Mouse (Mus musculus): ENCODE data around the gene Nutf2. TPM values are rescaled to one million over a fixed set of nuclear protein-coding genes. Genes with fewer than 3 reads are reported as not detected.
"Not testable (repeated sequence)": the region's sequence is repeated elsewhere in the genome, so short reads cannot be mapped to it uniquely, and the experiment has no call there.

Gene Nutf2
- 23.5 and 25.7 TPM in 2 replicates for polyA plus RNA-seq (2012; rRNA removed)

DNA sequence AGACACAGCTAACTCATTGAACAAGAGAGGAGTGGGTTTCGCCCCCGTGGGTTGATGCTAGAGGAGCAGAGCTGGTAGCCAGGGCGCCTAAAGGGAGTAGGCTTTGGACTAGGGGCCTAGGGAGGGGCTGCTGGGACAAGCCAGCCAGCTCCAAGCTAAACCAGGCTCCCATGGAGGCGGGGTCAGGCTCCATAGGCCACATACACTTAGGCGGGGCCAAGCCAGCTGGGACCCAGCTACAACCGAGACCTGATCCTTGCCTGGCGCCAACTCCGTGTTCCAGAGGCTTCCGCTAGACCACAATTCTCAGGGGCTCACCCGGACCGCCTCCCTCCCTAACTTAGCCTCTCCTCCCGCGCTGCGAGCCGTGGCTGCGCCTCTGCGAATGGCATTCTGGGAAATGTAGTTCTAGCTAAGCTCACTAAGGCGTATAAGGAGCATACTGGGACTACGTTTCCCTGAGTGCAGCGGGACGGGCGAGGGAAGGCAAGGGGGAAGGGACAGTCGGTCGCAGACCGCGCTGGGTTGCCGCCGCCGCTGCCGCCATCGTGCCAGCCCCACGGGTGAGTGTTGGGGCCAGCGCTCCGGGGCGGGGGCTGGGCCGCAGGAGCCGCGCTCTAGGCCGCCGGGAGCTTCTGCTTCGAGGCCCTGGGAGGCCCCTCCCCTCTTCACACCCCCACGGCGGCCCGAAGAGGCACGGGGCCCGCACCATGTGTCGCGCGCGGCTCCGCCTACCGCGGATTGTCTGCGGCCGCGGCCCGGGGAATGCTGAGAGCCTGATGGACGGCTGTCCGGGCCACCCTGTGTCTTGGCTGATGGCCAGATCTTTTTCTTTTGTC is at the start of gene Nutf2:
Gene Nutf2, plus strand, starts transcription at position 438 of the 839 bp plus-strand sequence.
- DNase-seq (ENCODE audit: low read depth) = peak; percentile 86

DNA sequence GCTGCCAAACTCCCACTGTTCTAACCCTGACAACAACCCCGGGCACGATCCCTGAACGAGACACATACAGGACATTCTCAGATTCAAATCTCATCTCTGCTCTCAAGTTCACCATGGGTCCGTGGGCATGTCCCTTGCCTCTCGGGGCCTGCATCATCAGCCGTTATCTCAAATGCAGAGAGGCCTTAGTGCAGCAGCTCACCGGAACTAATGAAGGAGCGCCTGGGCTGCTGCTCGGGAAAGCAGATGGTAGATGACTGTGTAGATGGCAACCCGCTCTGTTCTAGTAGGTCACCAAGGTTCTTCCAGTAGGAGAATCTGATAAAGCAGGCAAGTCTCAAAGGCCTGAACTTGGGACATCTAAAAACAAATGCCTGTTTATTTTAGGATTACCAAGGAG is 49.3 kb upstream of the Nutf2 start:
- DNase-seq (ENCODE audit: low read depth) = peak; percentile 58

DNA sequence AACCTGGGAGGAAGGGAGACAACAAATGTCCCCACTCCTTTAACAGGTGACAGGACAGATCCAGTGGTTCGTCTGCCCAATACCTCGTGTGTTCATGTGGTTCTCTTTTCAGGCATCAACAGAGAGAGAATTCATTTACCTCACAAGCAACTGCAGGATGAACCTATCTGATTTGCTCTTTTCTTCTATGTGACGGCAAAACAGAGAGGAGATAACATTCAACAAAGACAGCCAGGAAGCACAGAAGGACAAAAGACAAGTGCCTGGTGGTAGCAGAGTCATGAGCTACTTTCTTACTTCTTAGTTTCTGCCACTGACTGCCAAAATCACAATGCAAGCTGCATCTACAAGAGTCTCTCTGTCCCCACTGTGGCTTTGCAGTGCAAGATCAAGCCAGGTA is 48.8 kb upstream of the Nutf2 start:
- no peak for DNase-seq (ENCODE audit: low read depth)

DNA sequence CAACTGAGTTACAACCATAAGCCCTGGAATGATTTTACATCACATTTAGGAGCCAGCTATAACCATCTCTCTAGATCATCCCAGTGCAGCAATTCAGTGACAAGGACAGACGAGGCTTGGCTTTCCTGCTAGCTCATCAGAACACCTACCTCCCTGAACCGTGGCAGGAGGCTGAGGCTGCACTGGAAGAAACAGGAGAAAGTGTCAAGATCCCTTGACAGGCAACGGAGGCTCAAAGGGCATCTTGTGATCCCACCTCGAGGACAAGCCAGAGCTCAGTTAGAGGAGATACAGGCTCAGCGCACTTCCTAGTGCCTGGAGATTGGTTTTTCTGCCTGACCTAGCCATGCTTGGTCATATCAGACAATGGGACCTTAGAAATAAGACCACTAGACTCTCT is 47.9 kb upstream of the Nutf2 start:
- no peak for DNase-seq (ENCODE audit: low read depth)

- DNase-seq (ENCODE audit: low read depth) = no peak
These were observed 47.1 kb upstream of the Nutf2 start for GRCm38 (mm10) chr8:105813241-105813640.

GRCm38 (mm10) chr8:105819659-105820058 is 40.7 kb upstream of the Nutf2 start:
- DNase-seq (ENCODE audit: low read depth) = no peak

DNA sequence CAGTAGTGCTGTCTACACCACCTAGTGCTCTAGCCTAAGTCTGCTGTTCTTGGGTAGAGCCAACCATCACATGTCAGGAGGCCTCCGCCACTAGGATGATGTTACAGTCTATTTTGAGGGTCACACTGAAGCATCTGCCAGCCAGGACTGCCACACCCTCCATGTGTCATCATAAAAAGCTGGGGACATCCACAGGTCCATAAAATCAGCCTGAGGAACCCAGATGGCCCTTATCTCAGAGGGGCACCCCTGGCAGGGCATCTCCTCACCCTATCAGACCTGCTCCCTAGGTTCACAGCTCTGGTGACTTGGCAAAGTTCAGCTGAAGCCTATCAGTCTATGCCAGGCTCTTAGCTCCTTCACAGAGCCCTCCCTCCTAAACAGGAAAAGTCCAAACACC is 39.5 kb upstream of the Nutf2 start:
- DNase-seq (ENCODE audit: low read depth) = no peak

GRCm38 (mm10) chr8:105825506-105825905 is 34.9 kb upstream of the Nutf2 start:
- no peak for DNase-seq (ENCODE audit: low read depth)

DNA sequence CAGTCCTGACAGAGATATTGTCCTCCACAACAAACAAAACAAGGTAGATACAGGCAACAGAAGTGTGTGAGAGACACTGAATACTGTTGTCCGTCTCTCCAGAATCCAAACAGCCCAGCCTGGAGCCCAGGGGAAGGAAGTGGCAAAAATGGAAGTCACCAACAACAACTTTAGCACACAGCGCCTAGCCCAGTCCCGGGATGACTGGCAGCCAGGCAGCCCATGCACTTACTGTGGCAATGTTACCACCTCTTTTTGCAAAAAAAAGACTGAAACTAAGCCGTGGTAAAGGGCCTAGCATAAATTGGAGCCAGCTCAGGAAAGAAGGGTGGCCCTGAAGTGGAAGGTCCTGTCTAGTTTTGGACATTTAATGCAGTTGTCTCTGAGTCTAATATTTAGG is 34.0 kb upstream of the Nutf2 start:
- no peak for DNase-seq (ENCODE audit: low read depth)

- DNase-seq (ENCODE audit: low read depth) = peak; percentile 95
These were observed 33.2 kb upstream of the Nutf2 start, which contains the start of the genes Ranbp10 and Tsnaxip1 for GRCm38 (mm10) chr8:105826861-105827848. Ranbp10 (minus strand) TSS chr8:105827350. Tsnaxip1 (plus strand) TSS chr8:105827731.

GRCm38 (mm10) chr8:105833740-105834139 is 26.6 kb upstream of the Nutf2 start:
- DNase-seq (ENCODE audit: low read depth) = not testable (repeated sequence)

GRCm38 (mm10) chr8:105835318-105835717 is 25.1 kb upstream of the Nutf2 start:
- no peak for DNase-seq (ENCODE audit: low read depth)

GRCm38 (mm10) chr8:105836991-105837390 is 23.4 kb upstream of the Nutf2 start:
- no peak for DNase-seq (ENCODE audit: low read depth)

- DNase-seq (ENCODE audit: low read depth) = no peak
These were observed 21.2 kb upstream of the Nutf2 start for GRCm38 (mm10) chr8:105839209-105839608.

DNA sequence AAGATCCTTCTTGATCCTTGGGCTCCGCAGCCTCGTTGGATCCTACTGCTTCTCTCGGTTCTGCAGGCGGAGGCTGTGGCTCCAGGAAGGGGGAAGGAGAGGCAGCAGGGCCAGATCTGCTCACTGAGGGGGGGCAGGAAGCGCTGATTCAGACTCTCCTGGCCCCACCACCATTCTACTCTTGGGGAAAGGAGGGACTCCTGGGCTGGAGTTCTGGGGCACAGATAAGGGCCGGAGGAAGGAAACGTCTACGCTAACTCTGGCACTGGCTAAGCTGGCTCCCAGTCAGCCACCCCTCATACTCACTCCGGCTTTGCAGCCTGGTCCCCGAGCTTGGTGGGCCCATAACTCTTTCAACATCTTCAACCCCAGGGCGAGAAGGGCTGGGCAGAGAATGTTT is 13.7 kb upstream of the Nutf2 start:
- DNase-seq (ENCODE audit: low read depth) = no peak

DNA sequence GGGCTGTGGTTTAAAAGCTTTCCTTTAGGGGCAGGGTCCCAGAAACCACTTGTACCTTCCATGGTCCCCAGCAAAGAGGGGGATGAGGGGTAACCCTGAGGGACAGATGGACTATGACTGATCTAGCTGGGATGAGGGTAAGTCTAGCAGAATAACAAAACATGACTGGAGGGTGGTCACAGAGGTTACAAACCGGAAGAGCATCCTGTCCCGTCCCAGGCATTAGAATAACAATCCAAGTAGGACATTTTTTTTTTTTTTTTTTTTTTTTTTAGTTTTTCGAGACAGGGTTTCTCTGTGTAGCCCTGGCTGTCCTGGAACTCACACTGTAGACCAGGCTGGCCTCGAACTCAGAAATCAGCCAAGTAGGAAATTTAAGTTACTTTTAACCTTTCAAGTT is 10.4 kb upstream of the Nutf2 start:
- DNase-seq (ENCODE audit: low read depth) = no peak

GRCm38 (mm10) chr8:105850611-105851010 is 9.8 kb upstream of the Nutf2 start:
- DNase-seq (ENCODE audit: low read depth) = no peak

DNA sequence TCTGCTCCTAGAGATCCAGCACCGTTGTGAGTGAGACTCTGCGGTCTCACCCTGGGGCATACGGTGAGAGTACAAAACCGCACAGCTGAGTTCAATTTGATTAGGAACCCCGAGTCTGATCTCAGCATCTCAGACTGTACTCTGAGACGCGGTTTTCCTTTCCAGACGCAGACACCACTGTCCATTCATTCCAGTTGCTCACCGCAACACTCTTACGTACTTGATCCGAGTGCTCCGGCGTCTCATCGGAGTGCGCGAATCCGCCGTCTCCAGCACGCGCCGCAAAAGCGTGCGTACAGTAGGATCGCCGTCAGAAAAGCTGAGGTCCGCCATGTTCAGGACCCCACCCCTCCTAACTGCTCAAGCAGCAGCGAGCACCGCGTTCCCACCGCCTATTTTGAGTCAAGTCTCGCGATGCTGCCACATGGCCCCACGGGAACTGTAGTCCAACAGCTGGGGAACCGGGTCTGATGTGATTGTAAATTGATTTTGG is 8.7 kb upstream of the Nutf2 start:
- no peak for DNase-seq (ENCODE audit: low read depth)

DNA sequence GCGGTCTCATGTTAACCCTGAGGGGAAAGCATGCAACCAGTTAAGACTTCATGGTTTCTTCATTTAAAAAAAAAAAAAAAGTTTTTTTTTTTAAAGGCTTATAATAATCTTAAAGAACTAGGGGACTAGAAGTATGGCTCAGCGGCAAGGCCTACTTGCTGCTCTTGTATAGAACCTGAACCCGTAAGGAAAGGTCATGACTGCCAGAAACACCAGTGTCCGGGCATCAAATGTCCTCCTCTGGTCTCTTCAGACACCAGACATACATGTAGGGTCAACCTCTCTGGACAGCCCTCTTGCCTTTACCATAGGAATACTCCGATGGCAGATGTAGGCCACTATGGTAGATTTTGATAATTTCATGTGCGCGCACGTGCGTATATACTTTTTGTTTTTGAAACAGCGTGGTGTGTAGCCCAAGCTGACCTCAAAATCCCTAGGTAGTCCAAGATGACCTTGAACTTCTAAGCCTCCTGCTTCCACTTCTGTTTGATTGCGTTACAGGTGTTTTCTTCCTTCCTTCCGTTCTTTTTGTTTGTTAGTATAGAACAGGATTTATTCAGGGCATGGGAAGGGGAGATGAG is 8.1 kb upstream of the Nutf2 start:
- DNase-seq (ENCODE audit: low read depth) = no peak

DNA sequence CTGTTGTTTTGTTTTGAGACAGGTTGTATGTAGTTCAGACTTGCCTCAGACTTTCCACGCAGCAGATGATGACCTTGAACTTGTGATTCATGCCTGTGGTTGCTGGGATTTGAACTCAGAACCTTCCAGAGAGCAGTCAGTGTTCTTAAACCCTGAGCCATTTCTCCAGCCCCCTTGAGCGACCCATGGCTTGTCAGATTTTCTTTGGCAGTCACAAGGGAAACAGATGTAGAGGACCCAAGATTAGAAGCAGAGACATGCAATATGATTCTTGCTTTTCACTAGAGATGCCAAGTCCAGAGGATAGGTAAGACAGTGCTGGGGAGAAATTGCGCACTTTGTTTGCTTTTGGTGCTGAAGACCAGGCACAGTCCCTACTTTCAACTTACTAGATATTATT is 7.2 kb upstream of the Nutf2 start, which contains the start of gene Cenpt:
Gene Cenpt, minus strand, starts transcription at position 101 of the 400 bp plus-strand sequence.
- DNase-seq (ENCODE audit: low read depth) = no peak

GRCm38 (mm10) chr8:105854303-105854702 is 6.1 kb upstream of the Nutf2 start:
- no peak for DNase-seq (ENCODE audit: low read depth)

Measured in gonadal fat pad, adult 2 months (tissue).